ENCODE assay signal across 11 mouse cellular contexts in the genomic region with DNA sequence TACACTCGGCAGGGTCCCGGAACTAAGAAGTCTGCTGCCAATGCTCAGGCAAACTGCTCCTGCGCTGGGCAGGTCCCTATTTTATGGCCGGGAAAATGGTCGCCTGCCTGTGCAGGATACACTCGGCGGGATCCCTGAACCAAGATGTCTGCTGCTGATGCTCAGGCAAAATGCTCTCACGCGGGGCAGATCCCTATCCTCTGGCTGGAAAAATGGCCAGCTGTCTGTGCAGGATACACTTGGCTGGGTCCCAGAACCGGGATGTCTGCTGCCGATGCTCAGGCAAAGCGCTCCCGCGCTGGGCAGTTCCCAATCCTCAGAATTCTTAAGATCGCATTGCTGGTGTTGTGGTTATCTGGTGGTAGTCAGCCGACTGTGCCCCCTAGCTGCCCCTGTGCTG. TPM values are rescaled to one million over a fixed set of nuclear protein-coding genes. Genes with fewer than 3 reads are reported as not detected.
A peak's percentile ranks its signal among the peaks of the same experiment; 100 is the strongest.
DNase-seq lines count a peak whose midpoint lies in the region; ATAC-seq lines count a peak whose summit lies in the region.
"Had no signal": no experiment of that assay in that cellular context is flagged by ENCODE, and none has a peak within 500 bp of the region (broad histone marks: within the 10 kb centered on the region; RNA-seq: fewer than 3 reads in every experiment).

No protein-coding gene starts in this region.

- no peaks in the 10 kb centered on the region for H3K36me3 ChIP-seq in kidney, embryonic 15.5 days
- no peaks in the 10 kb centered on the region for H3K36me3 ChIP-seq in embryonic facial prominence, embryonic 14.5 days (ENCODE audit: control insufficient read depth, insufficient read depth, low read length)

- peak overlapping the region; percentile 47 for H3K4me2 ChIP-seq in kidney, embryonic 15.5 days
- no peak overlapping the region for H3K4me2 ChIP-seq in embryonic facial prominence, embryonic 14.5 days (ENCODE audit: low read depth, low read length)
- H3K4me2 ChIP-seq: liver, embryonic 11.5 days had no signal

- H3K27me3 ChIP-seq in kidney, embryonic 15.5 days = no peaks in the 10 kb centered on the region
- H3K27me3 ChIP-seq in embryonic facial prominence, embryonic 14.5 days (replicated peaks; ENCODE audit: control insufficient read depth, insufficient read depth, low read length) = no peaks in the 10 kb centered on the region

- peak; percentile 9 for DNase-seq in embryo, embryonic 9.5 days (ENCODE audit: extremely low spot score)
- no peak for DNase-seq in embryo, embryonic 10.5 days (ENCODE audit: low spot score)
- DNase-seq in kidney, postnatal 36 days = no peak
- peak; percentile 65 for DNase-seq in brain, adult 2 months (ENCODE audit: low read depth, low spot score)
- DNase-seq in embryonic facial prominence, embryonic 14.5 days (ENCODE audit: low spot score) = peak; percentile 1
- no peak for DNase-seq in layer of hippocampus, adult 9-10 months (ENCODE audit: low spot score)
- DNase-seq in frontal cortex, postnatal 25 days (ENCODE audit: low spot score in 2 of 2) = no peak
- DNase-seq: kidney, postnatal 25 days had no signal

- WGBS in kidney, embryonic 15.5 days = 53% methylated on average over 16 of the region's 16 CpGs
- WGBS in embryonic facial prominence, embryonic 14.5 days = 51% methylated on average over 15 of the region's 16 CpGs

- no peak overlapping the region for H3K9ac ChIP-seq in kidney, embryonic 15.5 days
- H3K9ac ChIP-seq in embryonic facial prominence, embryonic 14.5 days (ENCODE audit: low read depth, low read length) = no peak overlapping the region

- H3K4me3 ChIP-seq in kidney, embryonic 15.5 days (replicated peaks) = 0 out of 2 replicates have a peak overlapping the region, but pooled peaks have one; percentile 15
- no peak overlapping the region for H3K4me3 ChIP-seq in embryonic facial prominence, embryonic 14.5 days (ENCODE audit: low read depth, low read length)

- H3K4me1 ChIP-seq in kidney, embryonic 15.5 days = no peaks in the 10 kb centered on the region
- H3K4me1 ChIP-seq in embryonic facial prominence, embryonic 14.5 days (ENCODE audit: control insufficient read depth, insufficient read depth, low read length) = no peaks in the 10 kb centered on the region

- H3K27ac ChIP-seq in kidney, embryonic 15.5 days = no peak overlapping the region
- H3K27ac ChIP-seq in embryonic facial prominence, embryonic 14.5 days (replicated peaks; ENCODE audit: low read depth, low read length) = no peak overlapping the region

- H3K9me3 ChIP-seq in kidney, embryonic 15.5 days (replicated peaks) = no peaks in the 10 kb centered on the region
- no peaks in the 10 kb centered on the region for H3K9me3 ChIP-seq in embryonic facial prominence, embryonic 14.5 days (ENCODE audit: control insufficient read depth, low read length)

- ATAC-seq in kidney, embryonic 15.5 days (replicated peaks; ENCODE audit: low FRiP score) = no peak
- no peak for ATAC-seq in embryonic facial prominence, embryonic 14.5 days (ENCODE audit: low read depth)

RNA-seq across cellular contexts. Expression of a gene that starts 13.7 kb away (rescaled TPM):
- polyA plus RNA-seq in kidney, embryonic 15.5 days (2015; fragmentation: Nextera tagmentation; extraction: Ambion mirVana) = not detected in 2 replicates
- not detected in 2 replicates for polyA plus RNA-seq in embryonic facial prominence, embryonic 14.5 days (2014; fragmentation: Nextera tagmentation; extraction: Ambion mirVana)
- polyA plus RNA-seq: gonadal fat pad, adult 2 months; liver, embryonic 11.5 days had no signal

RNA-seq across cellular contexts. Expression of a gene that starts 37.1 kb away (rescaled TPM):
- polyA plus RNA-seq in kidney, embryonic 15.5 days (2015; fragmentation: Nextera tagmentation; extraction: Ambion mirVana) = 4.9 and 5.5 TPM in 2 replicates
- 3.8 and 5.9 TPM in 2 replicates for polyA plus RNA-seq in embryonic facial prominence, embryonic 14.5 days (2014; fragmentation: Nextera tagmentation; extraction: Ambion mirVana)

Comparison
In these comparisons a context has a peak if more than half of its experiments do, and no peak if none do; other contexts are left out.
1. DNase-seq: peak in embryo, embryonic 9.5 days (single experiment), brain, adult 2 months (single experiment) and embryonic facial prominence, embryonic 14.5 days (single experiment); none in embryo, embryonic 10.5 days (single experiment), kidney, postnatal 36 days (0 of 2), layer of hippocampus, adult 9-10 months (single experiment) and frontal cortex, postnatal 25 days (0 of 2).